Mouse (Mus musculus): ENCODE measurements at regions not wholly inside any gene's neighbourhood (a gene's known extent, or its start where the extent isn't known, plus 50 kb on each side); places are given as distances from the start of the nearest gene placed in this dataset.

GRCm38 (mm10) chr3:52496965-52497364 lies 228.8 kb downstream of the Foxo1 start:
- DNase-seq: no peak

GRCm38 (mm10) chr3:52495401-52495800 lies 227.3 kb downstream of the Foxo1 start:
- no peak for DNase-seq

- DNase-seq: no peak
Measured at GRCm38 (mm10) chr3:52494924-52495323, 226.8 kb downstream of the Foxo1 start.

DNA sequence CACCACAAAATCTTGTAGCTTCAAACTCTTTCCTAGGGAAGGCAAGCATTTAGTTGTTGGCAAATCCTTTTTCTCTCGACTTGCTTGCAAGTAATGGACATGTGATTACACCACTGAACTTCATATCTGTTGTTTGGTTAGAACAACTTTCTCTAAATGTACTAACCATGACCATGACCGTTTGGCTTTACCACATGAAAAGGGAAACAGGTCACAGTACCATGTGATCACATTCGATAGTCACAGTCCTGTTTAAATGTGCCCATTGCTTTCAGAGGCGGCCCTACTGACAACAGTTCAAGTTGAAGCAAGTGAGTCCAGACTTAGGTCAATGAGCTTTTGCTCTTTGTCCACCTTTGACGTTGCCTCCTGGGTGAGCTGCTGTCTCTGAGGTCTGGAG lies 211.1 kb downstream of the Foxo1 start:
- no peak for DNase-seq

- no peak for DNase-seq
Measured at GRCm38 (mm10) chr3:52469900-52470299, 201.8 kb downstream of the Foxo1 start.

DNA sequence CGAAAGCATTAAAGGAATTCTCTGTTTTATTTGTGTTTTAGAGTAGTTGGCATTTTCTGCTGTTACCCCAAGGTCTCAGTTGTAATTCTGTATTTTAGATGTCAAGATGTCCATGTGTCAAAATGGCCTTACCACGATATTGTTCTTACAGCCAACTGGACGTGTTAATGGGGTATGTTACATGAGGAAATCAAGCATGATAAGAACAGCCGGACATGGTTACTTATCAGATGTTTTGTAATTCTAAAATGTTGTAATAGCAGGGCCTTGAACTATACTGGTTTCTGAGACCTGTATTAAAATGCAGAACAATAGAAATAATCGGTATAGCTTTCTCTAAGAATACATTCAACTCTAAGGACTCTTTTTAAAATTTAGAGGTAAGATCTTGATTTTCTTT lies 201.3 kb downstream of the Foxo1 start:
- no peak for DNase-seq

- DNase-seq: no peak
Measured at GRCm38 (mm10) chr3:52468326-52468725, 200.2 kb downstream of the Foxo1 start.

GRCm38 (mm10) chr3:52467876-52468275 lies 199.7 kb downstream of the Foxo1 start:
- DNase-seq: no peak

- no peak for DNase-seq
Measured at GRCm38 (mm10) chr3:52466984-52467565, 198.9 kb downstream of the Foxo1 start.

DNA sequence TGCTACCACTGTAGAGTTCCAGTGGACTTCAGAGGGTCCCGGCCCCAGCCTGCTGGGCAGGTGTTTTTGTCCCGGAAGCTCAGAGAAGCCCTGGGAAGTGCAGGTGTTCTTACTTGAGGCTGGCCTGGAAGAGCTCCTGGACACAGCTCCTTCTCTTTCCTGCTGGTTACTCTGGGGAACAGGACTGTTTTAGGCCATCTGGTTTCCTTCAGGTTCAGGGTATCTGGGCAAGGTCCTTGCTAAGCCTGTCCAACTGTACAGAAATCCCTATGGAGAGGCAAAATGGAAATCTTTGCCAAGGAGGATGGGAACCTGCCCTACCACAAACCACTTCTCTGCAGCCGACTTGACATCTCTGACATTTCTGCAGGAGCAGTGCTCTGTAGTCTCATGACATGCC lies 198.4 kb downstream of the Foxo1 start:
- DNase-seq: peak in 1 of 2 experiments; percentile 39

GRCm38 (mm10) chr3:52463911-52464310 lies 195.8 kb downstream of the Foxo1 start:
- no peak for DNase-seq

GRCm38 (mm10) chr3:52454955-52455354 lies 186.8 kb downstream of the Foxo1 start:
- DNase-seq: no peak

DNA sequence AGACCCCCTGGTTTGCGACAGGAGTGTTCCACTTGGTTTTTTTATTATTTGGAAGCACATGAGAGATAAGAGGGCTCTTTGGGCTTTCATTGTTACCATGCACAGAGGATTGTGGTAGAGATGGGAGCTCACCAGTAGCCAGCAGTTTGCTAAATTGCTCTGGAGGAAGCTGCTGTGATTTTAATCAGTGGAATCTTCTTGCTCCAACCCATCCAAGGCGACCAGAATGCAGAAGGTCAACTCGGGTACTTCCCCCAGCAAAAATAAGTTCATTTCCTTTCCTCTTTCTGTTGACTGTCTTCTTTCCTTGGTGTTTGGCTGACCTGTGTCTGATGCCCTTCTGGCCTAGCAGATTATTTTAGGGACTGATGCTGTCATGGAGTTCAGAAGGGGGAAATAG lies 184.9 kb downstream of the Foxo1 start:
- DNase-seq: no peak

GRCm38 (mm10) chr3:52452345-52452744 lies 184.2 kb downstream of the Foxo1 start:
- DNase-seq: no peak

DNA sequence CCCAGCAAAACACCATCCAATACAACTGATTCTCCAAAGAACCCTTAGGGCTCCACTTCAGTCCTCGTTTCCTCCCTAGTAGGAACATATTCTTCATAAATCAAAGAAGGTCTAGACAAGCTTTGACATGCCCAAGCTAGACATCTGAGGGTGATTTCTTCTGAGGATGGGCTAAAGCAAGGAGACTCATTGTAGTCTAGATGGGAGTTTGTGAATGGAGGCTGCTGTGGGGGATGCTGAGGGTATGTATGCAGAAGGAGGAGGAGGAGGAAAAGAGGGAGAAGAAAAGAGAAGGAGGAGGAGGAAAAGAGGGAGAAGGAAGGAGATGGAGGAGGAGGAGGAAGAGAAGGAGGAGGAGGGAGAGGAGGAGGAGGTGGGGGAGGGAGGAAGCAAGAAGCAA lies 178.9 kb downstream of the Foxo1 start:
- no peak for DNase-seq

- no peak for DNase-seq
Measured at GRCm38 (mm10) chr3:52446500-52446899, 178.4 kb downstream of the Foxo1 start.

DNA sequence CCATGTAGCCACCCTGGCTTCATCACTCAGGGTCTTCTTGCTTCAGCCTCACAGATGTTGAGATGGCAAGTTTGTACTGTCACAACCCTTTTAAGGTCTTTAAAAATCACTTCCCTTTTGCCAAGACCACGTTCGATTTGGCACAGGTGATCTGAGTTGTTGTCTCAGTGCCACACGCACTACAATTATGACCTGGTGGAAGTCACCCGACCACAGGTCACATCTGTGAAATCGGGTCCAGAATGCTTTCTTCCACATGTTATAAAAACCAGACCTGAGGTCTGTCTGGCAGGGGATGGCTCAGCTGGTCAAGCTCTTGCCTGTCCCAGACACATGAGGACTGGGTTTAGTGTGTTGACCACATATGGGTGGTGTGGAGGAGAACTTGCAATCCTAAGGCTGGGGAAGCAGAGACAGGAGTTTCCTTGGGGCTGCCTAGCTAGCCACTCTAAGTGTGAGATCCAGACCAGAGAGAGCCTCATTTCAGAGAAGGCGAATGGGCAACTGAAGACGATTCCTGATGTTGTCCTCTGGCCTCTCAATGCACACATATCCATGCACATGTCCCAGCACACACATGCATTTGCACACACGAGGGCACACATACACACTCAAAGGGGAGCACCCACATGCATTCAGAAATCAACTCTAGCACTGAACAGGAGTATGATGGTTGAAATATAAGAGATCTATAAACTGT lies 176.4 kb downstream of the Foxo1 start:
- no peak for DNase-seq

- peak; percentile 36 to 48 for DNase-seq
Measured at GRCm38 (mm10) chr3:52443856-52444255, 175.7 kb downstream of the Foxo1 start.

- DNase-seq: no peak
Measured at GRCm38 (mm10) chr3:52429014-52429589, 161.0 kb downstream of the Foxo1 start.

- no peak for DNase-seq
Measured at GRCm38 (mm10) chr3:52422826-52423225, 154.7 kb downstream of the Foxo1 start.

DNA sequence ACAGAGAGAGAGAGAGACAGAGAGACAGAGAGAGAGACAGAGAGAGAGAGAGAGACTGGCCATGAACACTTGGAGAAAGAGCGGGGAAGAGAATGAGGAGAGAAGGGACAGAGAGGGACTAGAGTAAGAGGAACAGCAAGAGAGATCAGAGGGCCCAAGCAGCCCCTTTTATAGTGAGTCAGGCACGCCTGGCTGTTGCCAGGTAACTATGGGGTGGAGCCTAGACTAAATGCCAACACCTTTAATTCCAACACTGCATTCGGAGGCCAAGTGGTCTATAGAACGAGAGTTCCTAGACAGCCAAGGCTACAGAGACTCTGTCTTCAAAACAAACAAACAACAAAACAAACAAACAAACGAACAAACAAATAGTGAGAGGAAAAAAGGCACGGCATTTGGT lies 148.1 kb downstream of the Foxo1 start:
- no peak for DNase-seq

- no peak for DNase-seq
Measured at GRCm38 (mm10) chr3:52415361-52415760, 147.2 kb downstream of the Foxo1 start.

DNA sequence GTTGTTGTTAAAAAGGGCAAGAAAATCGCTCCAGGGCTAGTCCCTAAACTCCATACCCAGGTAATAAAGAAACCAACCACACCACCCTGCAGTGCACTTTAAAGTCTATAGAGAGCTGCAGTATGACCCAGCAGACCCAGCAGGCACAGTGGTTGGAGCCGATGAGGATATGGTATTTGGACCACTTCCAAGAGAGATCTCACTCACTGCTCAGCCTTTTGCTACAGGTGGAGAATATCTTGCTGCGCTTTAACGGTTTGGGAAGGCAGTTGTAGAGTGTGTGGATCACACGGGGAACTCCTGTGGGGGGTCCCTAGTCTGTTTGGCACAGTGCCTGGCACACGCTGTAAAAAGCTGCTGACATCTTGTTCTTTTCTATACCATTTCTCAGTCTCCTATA lies 145.9 kb downstream of the Foxo1 start:
- DNase-seq: no peak

DNA sequence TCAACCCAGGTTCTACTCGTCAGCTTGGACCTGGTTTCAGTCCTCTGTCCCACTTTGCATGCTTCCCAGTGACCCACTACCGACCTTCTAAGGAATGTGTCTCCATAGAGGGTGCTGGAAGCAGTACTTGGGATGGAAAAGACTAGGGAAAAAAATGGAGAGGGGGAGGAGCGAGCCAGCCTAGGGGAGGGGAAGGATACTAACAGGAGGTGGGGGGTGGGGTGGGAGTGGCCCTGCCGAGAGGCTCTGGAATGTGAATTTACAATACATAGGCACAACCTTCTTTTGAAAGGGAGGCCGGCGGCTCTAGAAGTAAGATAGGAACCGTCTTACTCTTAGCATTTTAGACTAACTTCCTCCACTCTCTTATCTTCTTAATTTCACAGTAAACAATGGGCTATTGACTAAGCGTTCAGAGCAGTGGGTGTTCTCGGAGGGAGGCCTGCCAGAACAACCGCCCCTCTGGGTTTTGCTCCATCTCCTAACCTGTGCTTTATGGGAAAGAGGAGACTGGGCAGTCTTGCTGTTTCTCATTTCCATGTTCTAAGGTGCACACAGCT lies 145.1 kb downstream of the Foxo1 start:
- no peak for DNase-seq

Measured in cerebellum, postnatal 36 days (tissue).